Mouse (Mus musculus) left cerebral cortex, postnatal 10 days (tissue): ENCODE results near the gene Gabpb1. TPM values are rescaled to one million over a fixed set of nuclear protein-coding genes. Genes with fewer than 3 reads are reported as not detected.
A peak's percentile ranks its signal among the peaks of the same experiment; 100 is the strongest.

Source experiments
- DNase-seq, 2 experiments: peaks; one replicate each; pipeline ENCODE4 v3.0.0; 2021 to 2022; ENCODE audit warnings: low spot score in 2 of 2, mixed read lengths in 1 of 2; ENCODE audit errors: extremely low spot score in 1 of 2
- intact Hi-C: fragments of 180-260 bp; cut with DNase I; formaldehyde crosslinking; loops from one replicate; pipeline ENCODE4 v1.15.1; 2025
- total RNA-seq, 2 experiments: library from RNA; stranded (reverse); gene quantifications; 2 replicates each; pipeline ENCODE4 v1.2.3; 2021

Gabpb1 gene
- total RNA-seq, result 10 to 100 TPM; 21.2 to 22.5 TPM

DNA sequence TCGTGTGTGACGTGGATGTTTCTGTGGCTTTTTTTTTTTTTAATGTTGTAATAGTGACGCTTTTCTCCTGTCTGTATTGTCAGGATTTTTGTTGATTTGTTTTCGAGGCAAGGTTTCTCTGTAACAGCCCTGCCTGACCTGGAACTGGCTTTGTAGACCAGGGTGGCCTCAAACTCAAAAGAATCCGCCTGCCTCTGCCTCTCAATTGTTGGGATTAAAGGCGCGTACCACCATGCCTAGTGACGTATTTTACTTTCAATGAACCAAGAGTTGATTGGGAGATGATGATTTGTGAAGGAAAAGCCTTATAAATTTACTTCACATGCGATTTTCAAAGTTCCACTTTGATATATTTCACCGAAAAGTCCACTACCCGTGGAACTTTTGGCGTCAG, at the start of gene Gabpb1:
Gene Gabpb1, minus strand, starts transcription at position 216 of the 394 bp plus-strand sequence.
- DNase-seq, result peak in 1 of 2 experiments; percentile 13
- intact Hi-C loops, result no loop called here

DNA sequence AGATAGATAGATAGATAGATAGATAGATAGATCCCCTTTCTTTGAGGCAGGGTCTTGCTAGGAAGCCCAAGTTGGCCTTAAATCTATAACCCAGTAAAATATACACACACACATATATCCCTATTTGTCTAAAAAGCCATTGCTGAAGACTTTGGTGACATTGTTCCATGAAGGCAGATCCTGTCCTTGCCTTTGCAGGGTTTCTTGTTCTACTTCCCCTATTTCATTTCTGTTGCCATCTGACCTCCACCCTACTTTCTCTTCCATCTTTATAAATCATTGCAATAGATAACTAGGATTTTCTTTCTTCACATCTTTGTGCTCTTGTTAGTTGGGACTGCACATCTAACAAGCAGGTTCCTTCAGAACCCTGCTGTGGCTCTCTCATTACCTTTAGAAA, 36.8 kb upstream of the Gabpb1 start:
- DNase-seq, result no peak
- intact Hi-C loops, result no loop called here

GRCm38 (mm10) chr2:126712526-126712925, 36.4 kb upstream of the Gabpb1 start:
- DNase-seq, result no peak
- intact Hi-C loops, result no loop called here

DNA sequence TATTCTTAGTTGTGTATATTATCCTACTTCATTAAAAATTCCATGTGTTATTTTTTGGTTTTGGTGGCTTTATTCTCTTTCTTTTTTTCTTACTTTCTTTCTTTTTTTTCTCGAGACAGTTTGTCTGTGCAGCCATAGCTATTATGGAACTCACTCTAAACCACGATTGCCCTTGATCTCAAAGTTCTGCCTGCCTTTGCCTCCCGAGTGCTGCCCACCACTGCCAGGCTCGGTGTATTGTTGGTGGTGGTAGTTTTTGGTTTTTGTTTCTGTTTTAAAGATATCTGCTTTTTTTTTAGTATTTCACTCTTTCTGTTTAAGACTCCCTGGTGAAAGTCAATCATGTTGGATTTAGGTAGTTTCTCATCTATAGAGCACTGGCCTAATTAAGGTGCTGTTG, 32.2 kb upstream of the Gabpb1 start:
- no peak for DNase-seq
- intact Hi-C loops, result no loop called here

DNA sequence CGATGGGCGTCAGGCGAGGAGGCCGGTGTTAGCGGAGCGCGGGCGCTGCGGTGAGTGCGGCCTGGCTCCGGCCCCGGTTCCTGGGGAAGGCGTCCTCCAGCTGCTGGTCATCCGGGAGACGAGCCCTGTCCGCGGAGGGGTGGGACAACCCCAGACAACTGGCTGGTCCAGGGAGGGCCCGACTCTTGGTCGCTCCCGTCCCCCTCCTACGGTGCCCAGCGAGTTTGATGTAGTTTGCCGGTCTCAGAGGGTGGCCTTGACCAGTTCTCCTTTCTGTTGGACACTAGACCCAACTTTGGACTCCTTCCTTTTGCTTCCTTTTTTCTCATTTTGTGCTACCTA, 31.3 kb upstream of the Gabpb1 start:
- intact Hi-C loops, result no loop called here
- DNase-seq, result no peak

DNA sequence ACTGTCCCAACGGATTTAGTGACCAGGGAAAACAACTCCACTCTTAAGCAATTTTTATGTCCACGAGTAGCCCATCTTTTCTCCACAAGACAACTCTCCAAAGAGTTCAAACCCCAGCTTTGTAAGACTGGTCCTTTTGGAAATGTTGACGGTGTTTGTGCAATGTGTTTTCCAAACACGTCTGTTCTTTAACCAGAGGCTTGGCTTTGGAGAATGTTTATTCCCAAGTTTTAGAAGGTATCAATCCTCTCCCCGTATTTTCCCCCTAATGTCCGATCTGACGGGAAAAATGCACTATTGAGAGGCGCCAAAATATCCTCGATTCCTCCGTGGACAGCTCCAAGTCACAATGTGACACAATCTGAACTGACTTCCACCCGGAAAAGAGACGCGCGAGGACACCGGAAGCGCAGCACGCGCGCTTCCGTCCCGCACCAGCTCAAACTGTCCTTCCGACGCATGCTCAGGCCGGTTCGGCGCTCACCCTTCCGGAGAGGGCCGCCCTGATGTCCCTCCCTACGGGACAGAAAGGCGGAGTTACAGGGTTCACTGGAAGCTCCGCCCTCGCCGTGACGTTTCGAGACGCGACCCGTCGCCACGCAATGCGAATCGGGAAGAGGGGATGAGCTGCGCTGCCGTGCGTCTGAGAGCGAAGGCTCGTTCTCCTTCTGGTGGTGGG, 30.8 kb upstream of the Gabpb1 start, which contains the start of gene Usp8:
Gene Usp8, plus strand, starts transcription at position 570 of the 679 bp plus-strand sequence.
- DNase-seq, result peak; percentile 97 to 98
- intact Hi-C loops, result no loop called here

GRCm38 (mm10) chr2:126695285-126695684, 19.1 kb upstream of the Gabpb1 start:
- DNase-seq, result no peak
- intact Hi-C loops, result no loop called here

GRCm38 (mm10) chr2:126691290-126691689, 15.2 kb upstream of the Gabpb1 start:
- DNase-seq, result no peak
- intact Hi-C loops, result no loop called here

DNA sequence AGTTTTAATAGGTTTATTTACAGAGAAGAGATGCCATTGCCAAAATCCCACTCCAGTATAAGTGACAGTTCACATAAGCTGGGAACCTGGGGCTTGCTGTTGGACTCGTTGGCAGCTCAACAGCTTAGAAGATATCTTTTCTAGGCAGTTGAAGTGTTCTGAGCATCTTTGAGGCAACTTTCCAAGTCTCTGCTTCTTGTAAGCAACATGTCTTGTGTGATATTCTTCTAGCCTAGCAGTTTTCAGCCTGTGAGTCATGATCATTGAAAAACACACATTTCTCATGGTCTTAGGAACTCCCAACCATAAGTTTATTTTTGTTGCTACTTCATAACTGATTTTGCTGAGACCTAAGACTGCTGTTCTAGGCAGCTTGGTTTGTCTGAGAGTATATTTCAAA, 6.8 kb upstream of the Gabpb1 start:
- no peak for DNase-seq
- intact Hi-C loops, result no loop called here

- no peak for DNase-seq
- intact Hi-C loops, result no loop called here
Measured at GRCm38 (mm10) chr2:126682333-126682732, 6.2 kb upstream of the Gabpb1 start.

- intact Hi-C loops, result no loop called here
Measured at GRCm38 (mm10) chr2:126677366-126677765, 1.2 kb upstream of the Gabpb1 start.

DNA sequence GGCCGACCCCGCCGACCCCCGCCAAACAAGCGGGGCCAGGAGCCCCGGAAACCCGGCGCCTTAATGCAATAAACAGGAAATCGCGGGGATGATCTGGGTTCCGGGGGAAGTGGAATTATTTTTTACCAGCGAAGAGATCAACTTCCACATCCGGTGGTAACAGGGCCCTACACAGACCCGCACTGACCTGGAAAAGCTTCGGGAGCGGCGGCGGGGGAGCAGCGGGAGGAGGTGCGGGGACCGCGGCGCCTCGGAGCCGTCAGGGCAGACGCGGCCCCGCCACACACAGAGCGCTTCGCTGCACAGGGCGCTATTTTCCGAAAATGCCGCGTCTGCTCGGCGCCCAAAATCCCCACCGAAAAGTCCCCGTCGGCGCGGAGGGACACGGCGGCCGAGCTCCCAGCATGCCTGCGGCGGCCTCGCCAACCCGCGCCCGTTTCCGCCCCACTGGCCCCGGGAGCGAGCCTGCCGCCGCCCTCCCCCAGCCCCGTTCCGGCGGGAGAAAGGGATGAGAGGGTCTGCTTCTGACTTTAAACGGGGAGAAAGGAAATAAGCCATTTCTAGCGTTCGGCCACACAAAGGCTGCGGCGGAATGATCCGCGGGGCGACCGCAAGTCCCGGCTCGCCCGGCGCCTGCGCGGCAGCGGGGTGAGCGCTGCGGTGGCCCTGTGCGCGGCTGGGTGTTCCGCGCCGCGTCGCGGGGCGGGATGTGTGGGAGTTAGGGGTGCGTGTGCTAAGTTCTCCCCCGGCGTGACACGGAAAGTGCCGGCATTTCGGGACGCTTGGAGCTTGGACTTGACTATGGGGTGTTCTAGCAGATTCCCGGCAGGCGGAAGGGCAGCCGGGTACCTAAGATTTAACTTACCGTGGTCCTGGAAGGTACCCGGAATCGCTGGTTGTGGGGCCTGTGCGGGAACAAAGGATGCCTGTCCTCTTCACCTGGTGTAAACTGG, 692 bp downstream of the Gabpb1 start:
- peak; percentile 82 to 93 for DNase-seq
- intact Hi-C loops, result no loop called here

More at GRCm38 (mm10) chr2:126677366-126677765, 1.2 kb upstream of the Gabpb1 start:
- DNase-seq, result no peak

- intact Hi-C loops, result no loop called here
- peak; percentile 15 to 69 for DNase-seq
Measured at GRCm38 (mm10) chr2:126674441-126675168, 1.5 kb downstream of the Gabpb1 start.

- no peak for DNase-seq
- intact Hi-C loops, result no loop called here
Measured at GRCm38 (mm10) chr2:126673317-126674242, 2.6 kb downstream of the Gabpb1 start.

- intact Hi-C loops, result loop anchor here (5.0 kb wide), 1 partner anchor 71 kb away; no protein-coding TSS in a partner anchor
- DNase-seq, result no peak
Measured at GRCm38 (mm10) chr2:126668621-126669252, 7.4 kb downstream of the Gabpb1 start.

DNA sequence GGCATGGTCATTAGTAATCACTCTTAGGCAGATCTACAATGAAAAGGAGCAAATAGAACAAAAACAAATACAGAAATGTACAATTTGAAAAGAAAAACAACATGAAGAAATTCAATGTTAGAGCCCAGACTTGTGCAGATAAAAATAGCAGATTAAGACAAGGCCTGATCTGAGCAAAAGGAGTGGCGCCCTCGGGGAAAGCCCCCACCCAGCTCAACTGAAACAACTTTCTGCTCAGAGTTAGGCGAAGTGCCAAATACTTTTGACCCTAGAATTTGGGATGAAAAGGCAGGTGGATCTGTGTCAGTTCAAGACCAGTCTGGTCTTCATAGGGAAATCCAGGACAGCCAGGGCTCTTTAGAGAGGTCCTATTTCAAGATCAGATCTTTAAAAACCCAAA, 10.2 kb downstream of the Gabpb1 start:
- intact Hi-C loops, result loop anchor here (5.0 kb wide), 1 partner anchor 69 kb away; no protein-coding TSS in a partner anchor

GRCm38 (mm10) chr2:126663481-126663880, 12.7 kb downstream of the Gabpb1 start:
- no peak for DNase-seq
- intact Hi-C loops, result no loop called here

More for the DNA sequence above, 10.2 kb downstream of the Gabpb1 start:
- no peak for DNase-seq

DNA sequence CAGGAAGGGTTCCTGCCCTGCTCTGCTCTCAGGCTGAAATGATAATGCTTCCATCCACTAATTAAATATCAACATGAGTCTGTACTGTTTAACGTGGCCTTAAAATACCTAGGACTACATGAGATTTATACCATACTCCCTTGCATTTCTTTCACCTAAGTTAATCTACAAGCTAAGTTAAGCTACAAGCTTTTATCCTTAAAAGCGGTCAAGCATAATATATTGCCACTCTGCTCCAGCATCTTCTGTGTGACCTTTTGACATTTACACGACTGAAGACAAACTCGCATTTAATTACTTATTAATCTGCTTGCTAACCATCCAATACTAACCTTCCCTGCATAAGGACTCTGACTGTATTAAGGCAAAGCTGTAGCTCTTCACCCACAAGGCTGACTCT, 23.2 kb downstream of the Gabpb1 start:
- intact Hi-C loops, result no loop called here

More for the DNA sequence above, 23.2 kb downstream of the Gabpb1 start:
- no peak for DNase-seq
